In the genomic region with DNA sequence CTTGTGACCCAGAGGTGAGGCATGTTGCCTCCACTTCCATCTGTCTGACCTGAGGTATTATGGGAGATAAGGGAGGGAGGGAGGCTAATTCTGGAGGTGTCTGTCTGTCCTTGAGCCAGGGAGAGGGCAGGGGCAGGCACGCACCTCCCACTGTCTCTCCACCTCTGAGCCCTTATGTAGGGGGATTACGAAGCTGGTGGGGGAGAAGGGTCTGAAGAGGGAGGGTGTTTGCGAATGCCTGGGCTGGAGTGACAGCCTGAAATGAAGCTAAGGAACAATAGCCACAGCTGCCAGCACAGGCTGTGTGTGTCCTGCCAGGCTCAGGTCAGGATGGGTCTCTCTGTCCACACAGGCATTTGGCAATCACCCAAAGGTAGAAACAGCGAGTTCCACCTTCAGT, we compare ENCODE assay signal across 9 mouse cellular contexts. TPM values are rescaled to one million over a fixed set of nuclear protein-coding genes. Genes with fewer than 3 reads are reported as not detected.
DNase-seq lines count a peak whose midpoint lies in the region; ATAC-seq and TF ChIP-seq lines count a peak whose summit lies in the region.
"Had no signal": no experiment of that assay in that cellular context is flagged by ENCODE, and none has a peak within 500 bp of the region (broad histone marks: within the 10 kb centered on the region; RNA-seq: fewer than 3 reads in every experiment).

No protein-coding gene starts in this region.

- in situ Hi-C loops in CH12.LX (cut with MboI; ENCODE audit: low pct_ligation_motif_present, low pct_unique_long_range_greater_than_20kb, low sequenced_read_pairs) = no loop called here

- peaks cover 8% of the 10 kb centered on the region for H3K79me2 ChIP-seq in CH12.LX (replicated peaks; ENCODE audit: control insufficient read depth, extremely low read depth, insufficient read depth, poor library complexity, severe bottlenecking)

- DNase-seq in forebrain, embryonic 11.5 days (ENCODE audit: low spot score) = no peak
- DNase-seq in forebrain, embryonic 14.5 days (ENCODE audit: low spot score) = no peak
- no peak for DNase-seq in CH12.LX (ENCODE audit: extremely low read depth)
- no peak for DNase-seq in urinary bladder, postnatal 36 days (ENCODE audit: low spot score in 2 of 2)
- no peak for DNase-seq in cerebellum, adult 2 months

- no peak overlapping the region for H3K27ac ChIP-seq in forebrain, embryonic 11.5 days (ENCODE audit: low read depth, low read length)
- no peak overlapping the region for H3K27ac ChIP-seq in forebrain, embryonic 14.5 days (ENCODE audit: low read depth, low read length)
- H3K27ac ChIP-seq in CH12.LX (ENCODE audit: insufficient read depth, low read depth) = no peak overlapping the region
- H3K27ac ChIP-seq in heart, embryonic 11.5 days (ENCODE audit: low read depth, low read length) = peak overlapping the region; percentile 93
- peak overlapping the region; percentile 81 for H3K27ac ChIP-seq in limb, embryonic 15.5 days
- H3K27ac ChIP-seq in cerebellum, adult 2 months (ENCODE audit: insufficient read depth, low read length) = no peak overlapping the region

- no peaks in the 10 kb centered on the region for H3K9me3 ChIP-seq in forebrain, embryonic 11.5 days (ENCODE audit: control insufficient read depth, low read length)
- H3K9me3 ChIP-seq in forebrain, embryonic 14.5 days (replicated peaks; ENCODE audit: control insufficient read depth, low read length) = no peaks in the 10 kb centered on the region
- H3K9me3 ChIP-seq in CH12.LX (replicated peaks; ENCODE audit: low read length) = peaks cover 4% of the 10 kb centered on the region
- no peaks in the 10 kb centered on the region for H3K9me3 ChIP-seq in heart, embryonic 11.5 days (replicated peaks; ENCODE audit: control insufficient read depth, low read length)
- H3K9me3 ChIP-seq in limb, embryonic 15.5 days = no peaks in the 10 kb centered on the region

- no peak overlapping the region for H3K4me3 ChIP-seq in forebrain, embryonic 11.5 days (ENCODE audit: low read depth, low read length)
- H3K4me3 ChIP-seq in forebrain, embryonic 14.5 days (ENCODE audit: low read depth, low read length) = no peak overlapping the region
- H3K4me3 ChIP-seq in CH12.LX (replicated peaks in 1 of 3; ENCODE audit: low read depth in 2 of 3, low read length in 2 of 3, poor library complexity in 1 of 3) = no peak overlapping the region
- peak overlapping the region; percentile 71 for H3K4me3 ChIP-seq in heart, embryonic 11.5 days (ENCODE audit: low read depth, low read length)
- H3K4me3 ChIP-seq in limb, embryonic 15.5 days = peak overlapping the region; percentile 75; the same call in 1 of the 2 replicates
- no peak overlapping the region for H3K4me3 ChIP-seq in cerebellum, adult 2 months (replicated peaks; ENCODE audit: insufficient read depth, low read depth, low read length)

- no peak for TF ChIP-seq POLR2A in CH12.LX (IDR thresholded peaks at IDR 0.05; ENCODE audit: low read depth, low read length)
- TF ChIP-seq POLR2A in cerebellum, adult 2 months (IDR thresholded peaks at IDR 0.05; ENCODE audit: borderline replicate concordance, insufficient read depth, low read length) = no peak

- peaks cover 17% of the 10 kb centered on the region; the same call in 1 of the 2 replicates for H3K4me1 ChIP-seq in forebrain, embryonic 11.5 days (replicated peaks; ENCODE audit: control insufficient read depth, insufficient read depth, low read length)
- peaks cover 9% of the 10 kb centered on the region; the same call in 1 of the 2 replicates for H3K4me1 ChIP-seq in forebrain, embryonic 14.5 days (ENCODE audit: control insufficient read depth, insufficient read depth, low read length)
- peaks cover 11 to 27% of the 10 kb centered on the region in 2 experiments; a peak in 3 of 4 replicates for H3K4me1 ChIP-seq in CH12.LX (ENCODE audit: control insufficient read depth in 1 of 2, insufficient read depth in 2 of 2)
- H3K4me1 ChIP-seq in heart, embryonic 11.5 days (ENCODE audit: control insufficient read depth, insufficient read depth, low read length) = peaks cover 30% of the 10 kb centered on the region
- H3K4me1 ChIP-seq in limb, embryonic 15.5 days = peaks cover 42% of the 10 kb centered on the region
- H3K4me1 ChIP-seq in cerebellum, adult 2 months (ENCODE audit: control insufficient read depth, insufficient read depth, low read length) = 0 out of 2 replicates have a peak, but pooled peaks cover 5% of the 10 kb centered on the region

- no peak for ATAC-seq in forebrain, embryonic 11.5 days (replicated peaks; ENCODE audit: low FRiP score)
- ATAC-seq in forebrain, embryonic 14.5 days = no peak
- ATAC-seq in heart, embryonic 11.5 days (replicated peaks; ENCODE audit: insufficient number of reproducible peaks, low FRiP score, low TSS enrichment) = peak; percentile 25; the same call in 1 of the 2 replicates
- ATAC-seq in limb, embryonic 15.5 days (ENCODE audit: insufficient number of reproducible peaks, low FRiP score, low TSS enrichment, low read depth) = no peak
- no peak for ATAC-seq in CD4-positive, CD25-positive, alpha-beta regulatory T cell, adult 4 months

- no peaks in the 10 kb centered on the region for H3K27me3 ChIP-seq in forebrain, embryonic 11.5 days (ENCODE audit: control insufficient read depth, insufficient read depth, low read length)
- H3K27me3 ChIP-seq in forebrain, embryonic 14.5 days (replicated peaks; ENCODE audit: control insufficient read depth, insufficient read depth, low read length) = no peaks in the 10 kb centered on the region
- peaks cover 44% of the 10 kb centered on the region for H3K27me3 ChIP-seq in CH12.LX (replicated peaks)
- H3K27me3 ChIP-seq in heart, embryonic 11.5 days (ENCODE audit: control insufficient read depth, insufficient read depth, low read length) = peaks cover 7% of the 10 kb centered on the region; the same call in 1 of the 2 replicates
- no peaks in the 10 kb centered on the region for H3K27me3 ChIP-seq in limb, embryonic 15.5 days
- no peaks in the 10 kb centered on the region for H3K27me3 ChIP-seq in cerebellum, adult 2 months (ENCODE audit: control insufficient read depth, insufficient read depth, low read length)

- no peak for TF ChIP-seq EP300 in CH12.LX (IDR thresholded peaks at IDR 0.05; ENCODE audit: low read length)

- TF ChIP-seq RAD21 in CH12.LX (IDR thresholded peaks at IDR 0.05; ENCODE audit: low read depth, low read length) = no peak

- no peak for TF ChIP-seq CTCF in CH12.LX (conservative IDR thresholded peaks at IDR 0.05 in 1 of 2, IDR thresholded peaks at IDR 0.05 in 1 of 2; ENCODE audit: low read depth in 2 of 2, low read length in 2 of 2)
- no peak for TF ChIP-seq CTCF in cerebellum, adult 2 months (IDR thresholded peaks at IDR 0.05; ENCODE audit: borderline replicate concordance, insufficient read depth, low read depth, low read length)

- peaks cover under 1% of the 10 kb centered on the region; the same call in 1 of the 2 replicates for H3K36me3 ChIP-seq in forebrain, embryonic 11.5 days (ENCODE audit: control insufficient read depth, insufficient read depth, low read length)
- peaks cover 3% of the 10 kb centered on the region; the same call in 1 of the 2 replicates for H3K36me3 ChIP-seq in forebrain, embryonic 14.5 days (ENCODE audit: control insufficient read depth, insufficient read depth, low read length)
- peaks cover 3 to 10% of the 10 kb centered on the region in 2 experiments for H3K36me3 ChIP-seq in CH12.LX (replicated peaks in 1 of 2; ENCODE audit: control insufficient read depth in 1 of 2, insufficient read depth in 1 of 2, low read length in 1 of 2)
- H3K36me3 ChIP-seq in heart, embryonic 11.5 days (ENCODE audit: control insufficient read depth, insufficient read depth, low read length) = 0 out of 2 replicates have a peak, but pooled peaks cover 2% of the 10 kb centered on the region
- H3K36me3 ChIP-seq in limb, embryonic 15.5 days = peaks cover 7% of the 10 kb centered on the region

- WGBS in forebrain, embryonic 11.5 days = 20% methylated on average over 4 of the region's 4 CpGs
- WGBS in forebrain, embryonic 14.5 days = 19% methylated on average over 4 of the region's 4 CpGs
- 24% methylated on average over 4 of the region's 4 CpGs for WGBS in heart, embryonic 11.5 days (ENCODE audit: insufficient replicate concordance)
- WGBS in limb, embryonic 15.5 days = 42% methylated on average over 4 of the region's 4 CpGs
- WGBS in cerebellum, adult 2 months = 42% methylated on average over 4 of the region's 4 CpGs

- dilution Hi-C loops in CH12.LX (cut with MboI; ENCODE audit: extremely low pct_ligation_motif_present, extremely low pct_unique_long_range_greater_than_20kb, low sequenced_read_pairs) = no loop called here

- H3K4me2 ChIP-seq in forebrain, embryonic 11.5 days (ENCODE audit: low read depth, low read length, severe bottlenecking) = 0 out of 2 replicates have a peak overlapping the region, but pooled peaks have one; percentile 21
- H3K4me2 ChIP-seq in forebrain, embryonic 14.5 days (ENCODE audit: low read length) = no peak overlapping the region
- no peak overlapping the region for H3K4me2 ChIP-seq in CH12.LX (ENCODE audit: insufficient read depth, low read depth, poor library complexity, severe bottlenecking)
- peak overlapping the region; percentile 99 for H3K4me2 ChIP-seq in heart, embryonic 11.5 days
- peak overlapping the region; percentile 90 for H3K4me2 ChIP-seq in limb, embryonic 15.5 days

- H3K9ac ChIP-seq in forebrain, embryonic 11.5 days (ENCODE audit: low read length) = no peak overlapping the region
- no peak overlapping the region for H3K9ac ChIP-seq in forebrain, embryonic 14.5 days (ENCODE audit: low read length)
- H3K9ac ChIP-seq in CH12.LX (ENCODE audit: insufficient read depth, low read depth) = no peak overlapping the region
- peak overlapping the region; percentile 79 for H3K9ac ChIP-seq in heart, embryonic 11.5 days (ENCODE audit: low read depth, low read length)
- 0 out of 2 replicates have a peak overlapping the region, but pooled peaks have one; percentile 10 for H3K9ac ChIP-seq in limb, embryonic 15.5 days

RNA-seq across cellular contexts. Expression of gene Ppp1r13l, which starts 2.7 kb away (rescaled TPM):
- 5.8 and 6.4 TPM in 2 replicates for polyA plus RNA-seq in forebrain, embryonic 11.5 days (2014; fragmentation: Nextera tagmentation; extraction: Ambion mirVana)
- 1.1 and 1.3 TPM in 2 replicates for polyA plus RNA-seq in forebrain, embryonic 14.5 days (2014; fragmentation: Nextera tagmentation; extraction: Ambion mirVana)
- total RNA-seq in CH12.LX (2012; rRNA removed) = 0.42 and 0.68 TPM in 2 replicates
- 0.11 TPM in 1 of 2 replicates, not detected in the other for total RNA-seq in CH12.LX (2014; rRNA removed)
- 1.3 and 1.4 TPM in 2 replicates for polyA plus RNA-seq in CH12.LX (2012; ENCODE audit: insufficient read length, low read depth)
- 12.4 and 17.6 TPM in 2 replicates for polyA plus RNA-seq in heart, embryonic 11.5 days (2014; fragmentation: Nextera tagmentation; extraction: Ambion mirVana)
- polyA plus RNA-seq in limb, embryonic 15.5 days (2015; fragmentation: Nextera tagmentation; extraction: Ambion mirVana) = 20.0 and 24.8 TPM in 2 replicates
- not detected for polyA plus RNA-seq in CD4-positive, CD25-positive, alpha-beta regulatory T cell, adult 4 months (2017; shearing (Covaris generic))
- polyA plus RNA-seq in cerebellum, adult 2 months (2012; rRNA removed) = 4.1 and 4.8 TPM in 2 replicates

RNA-seq across cellular contexts. Expression of gene Cd3eap, which starts 3.0 kb away (rescaled TPM):
- 23.2 and 24.0 TPM in 2 replicates for polyA plus RNA-seq in forebrain, embryonic 11.5 days (2014; fragmentation: Nextera tagmentation; extraction: Ambion mirVana)
- 18.4 and 20.0 TPM in 2 replicates for polyA plus RNA-seq in forebrain, embryonic 14.5 days (2014; fragmentation: Nextera tagmentation; extraction: Ambion mirVana)
- total RNA-seq in CH12.LX (2012; rRNA removed) (22.6 and 33.2 TPM in 2 replicates), CH12.LX (2014; rRNA removed) (14.4 and 15.9 TPM in 2 replicates)
- 36.8 and 36.9 TPM in 2 replicates for polyA plus RNA-seq in CH12.LX (2012; ENCODE audit: insufficient read length, low read depth)
- 17.6 and 18.9 TPM in 2 replicates for polyA plus RNA-seq in heart, embryonic 11.5 days (2014; fragmentation: Nextera tagmentation; extraction: Ambion mirVana)
- 32.9 and 34.2 TPM in 2 replicates for polyA plus RNA-seq in limb, embryonic 15.5 days (2015; fragmentation: Nextera tagmentation; extraction: Ambion mirVana)
- 10 to 100 TPM; 15.8 to 17.6 TPM for polyA plus RNA-seq in CD4-positive, CD25-positive, alpha-beta regulatory T cell, adult 4 months (2017; shearing (Covaris generic))
- 12.6 and 12.7 TPM in 2 replicates for polyA plus RNA-seq in cerebellum, adult 2 months (2012; rRNA removed)

RNA-seq across cellular contexts. Expression of gene Ercc1, which starts 17.7 kb away (rescaled TPM):
- 94.4 and 100 TPM in 2 replicates for polyA plus RNA-seq in forebrain, embryonic 11.5 days (2014; fragmentation: Nextera tagmentation; extraction: Ambion mirVana)
- polyA plus RNA-seq in forebrain, embryonic 14.5 days (2014; fragmentation: Nextera tagmentation; extraction: Ambion mirVana) = 99.5 and 101 TPM in 2 replicates
- 27.7 and 31.1 TPM in 2 replicates for total RNA-seq in CH12.LX (2012; rRNA removed)
- total RNA-seq in CH12.LX (2014; rRNA removed) = 25.3 and 26.9 TPM in 2 replicates
- 28.2 and 29.8 TPM in 2 replicates for polyA plus RNA-seq in CH12.LX (2012; ENCODE audit: insufficient read length, low read depth)
- polyA plus RNA-seq in heart, embryonic 11.5 days (2014; fragmentation: Nextera tagmentation; extraction: Ambion mirVana) = 72.5 and 74.5 TPM in 2 replicates
- polyA plus RNA-seq in limb, embryonic 15.5 days (2015; fragmentation: Nextera tagmentation; extraction: Ambion mirVana) = 75.7 and 75.9 TPM in 2 replicates
- polyA plus RNA-seq in CD4-positive, CD25-positive, alpha-beta regulatory T cell, adult 4 months (2017; shearing (Covaris generic)) = 10 to 100 TPM; 71.2 to 78.1 TPM
- 52.2 and 53.9 TPM in 2 replicates for polyA plus RNA-seq in cerebellum, adult 2 months (2012; rRNA removed)

RNA-seq across cellular contexts. Expression of gene Ercc2, which starts 19.5 kb away (rescaled TPM):
- polyA plus RNA-seq in forebrain, embryonic 11.5 days (2014; fragmentation: Nextera tagmentation; extraction: Ambion mirVana) = 18.2 and 25.2 TPM in 2 replicates
- polyA plus RNA-seq in forebrain, embryonic 14.5 days (2014; fragmentation: Nextera tagmentation; extraction: Ambion mirVana) = 12.9 and 15.2 TPM in 2 replicates
- total RNA-seq in CH12.LX (2012; rRNA removed) (40.6 and 43.8 TPM in 2 replicates), CH12.LX (2014; rRNA removed) (29.0 and 30.0 TPM in 2 replicates)
- polyA plus RNA-seq in CH12.LX (2012; ENCODE audit: insufficient read length, low read depth) = 31.7 and 33.5 TPM in 2 replicates
- polyA plus RNA-seq in heart, embryonic 11.5 days (2014; fragmentation: Nextera tagmentation; extraction: Ambion mirVana) = 6.1 and 6.6 TPM in 2 replicates
- polyA plus RNA-seq in limb, embryonic 15.5 days (2015; fragmentation: Nextera tagmentation; extraction: Ambion mirVana) = 14.0 and 14.9 TPM in 2 replicates
- polyA plus RNA-seq in CD4-positive, CD25-positive, alpha-beta regulatory T cell, adult 4 months (2017; shearing (Covaris generic)) = 10 to 100 TPM; 10.1 to 11.6 TPM
- 45.0 and 46.3 TPM in 2 replicates for polyA plus RNA-seq in cerebellum, adult 2 months (2012; rRNA removed)

RNA-seq across cellular contexts. Expression of gene Klc3, which starts 41.6 kb away (rescaled TPM):
- polyA plus RNA-seq in forebrain, embryonic 11.5 days (2014; fragmentation: Nextera tagmentation; extraction: Ambion mirVana) = 2.0 and 2.8 TPM in 2 replicates
- 0.81 and 1.3 TPM in 2 replicates for polyA plus RNA-seq in forebrain, embryonic 14.5 days (2014; fragmentation: Nextera tagmentation; extraction: Ambion mirVana)
- total RNA-seq in CH12.LX (2012; rRNA removed) (3.9 and 4.4 TPM in 2 replicates), CH12.LX (2014; rRNA removed) (0.17 TPM in 1 of 2 replicates, not detected in the other)
- polyA plus RNA-seq in CH12.LX (2012; ENCODE audit: insufficient read length, low read depth) = not detected in 2 replicates
- polyA plus RNA-seq in heart, embryonic 11.5 days (2014; fragmentation: Nextera tagmentation; extraction: Ambion mirVana) = 2.2 and 3.7 TPM in 2 replicates
- 37.5 and 37.6 TPM in 2 replicates for polyA plus RNA-seq in limb, embryonic 15.5 days (2015; fragmentation: Nextera tagmentation; extraction: Ambion mirVana)
- 1 to 10 TPM; 2.6 to 3.3 TPM for polyA plus RNA-seq in CD4-positive, CD25-positive, alpha-beta regulatory T cell, adult 4 months (2017; shearing (Covaris generic))
- 1.7 and 2.1 TPM in 2 replicates for polyA plus RNA-seq in cerebellum, adult 2 months (2012; rRNA removed)
- polyA plus RNA-seq: erythroblast, embryonic 14.5 days had no signal

Comparison
In these comparisons a context has a peak if more than half of its experiments do, and no peak if none do; other contexts are left out.
1. H3K4me2 ChIP-seq: peak in forebrain, embryonic 11.5 days (single experiment), heart, embryonic 11.5 days (single experiment) and limb, embryonic 15.5 days (single experiment); none in forebrain, embryonic 14.5 days (single experiment) and CH12.LX (single experiment).
2. H3K27ac ChIP-seq: peak in heart, embryonic 11.5 days (single experiment) and limb, embryonic 15.5 days (single experiment); none in forebrain, embryonic 11.5 days (single experiment), forebrain, embryonic 14.5 days (single experiment), CH12.LX (single experiment) and cerebellum, adult 2 months (single experiment).
3. H3K4me3 ChIP-seq: peak in heart, embryonic 11.5 days (single experiment) and limb, embryonic 15.5 days (single experiment); none in forebrain, embryonic 11.5 days (single experiment), forebrain, embryonic 14.5 days (single experiment), CH12.LX (0 of 3) and cerebellum, adult 2 months (single experiment).
4. H3K9ac ChIP-seq: peak in heart, embryonic 11.5 days (single experiment) and limb, embryonic 15.5 days (single experiment); none in forebrain, embryonic 11.5 days (single experiment), forebrain, embryonic 14.5 days (single experiment) and CH12.LX (single experiment).